Mouse (Mus musculus) layer of hippocampus, adult 9-11 months (tissue): ENCODE results near the gene Acsf2.

Experiments
- DNase-seq: peaks from one replicate; pipeline ENCODE4 v3.0.0; 2022

Gene Acsf2

GRCm38 (mm10) chr11:94597319-94597718 lies 4.4 kb downstream of the Acsf2 start:
- DNase-seq: no peak

- DNase-seq: no peak
Observed at GRCm38 (mm10) chr11:94596311-94596852, 5.3 kb downstream of the Acsf2 start.

GRCm38 (mm10) chr11:94587511-94587910 lies 14.2 kb downstream of the Acsf2 start:
- no peak for DNase-seq

- no peak for DNase-seq
Observed at GRCm38 (mm10) chr11:94585091-94585490, 16.6 kb downstream of the Acsf2 start.

GRCm38 (mm10) chr11:94580111-94580740 lies 21.4 kb downstream of the Acsf2 start:
- DNase-seq: no peak

- no peak for DNase-seq
Observed at GRCm38 (mm10) chr11:94576361-94576760, 25.3 kb downstream of the Acsf2 start.

GRCm38 (mm10) chr11:94575036-94575435 lies 26.6 kb downstream of the Acsf2 start:
- no peak for DNase-seq

- DNase-seq: no peak
Observed at GRCm38 (mm10) chr11:94574560-94574959, 27.1 kb downstream of the Acsf2 start.

GRCm38 (mm10) chr11:94571850-94572249 lies 29.8 kb downstream of the Acsf2 start:
- DNase-seq: no peak

- no peak for DNase-seq
Observed at GRCm38 (mm10) chr11:94570612-94571011, 31.1 kb downstream of the Acsf2 start.

- no peak for DNase-seq
Observed at GRCm38 (mm10) chr11:94567326-94567725, 34.3 kb downstream of the Acsf2 start.

GRCm38 (mm10) chr11:94566534-94566933 lies 35.1 kb downstream of the Acsf2 start:
- no peak for DNase-seq

- DNase-seq: no peak
Observed at GRCm38 (mm10) chr11:94565151-94565479, 36.6 kb downstream of the Acsf2 start.

- peak; percentile 39 for DNase-seq
Observed at GRCm38 (mm10) chr11:94564437-94565150, 37.1 kb downstream of the Acsf2 start, which contains the start of gene Chad. Gene Chad (plus strand): TSS chr11:94565047.

GRCm38 (mm10) chr11:94563821-94564220 lies 37.9 kb downstream of the Acsf2 start:
- no peak for DNase-seq

- no peak for DNase-seq
Observed at GRCm38 (mm10) chr11:94563383-94563782, 38.3 kb downstream of the Acsf2 start.

GRCm38 (mm10) chr11:94558226-94558625 lies 43.4 kb downstream of the Acsf2 start:
- DNase-seq: no peak

- DNase-seq: no peak
Observed at GRCm38 (mm10) chr11:94550442-94550744, 51.3 kb downstream of the Acsf2 start.

GRCm38 (mm10) chr11:94549691-94550441 lies 51.8 kb downstream of the Acsf2 start:
- DNase-seq: peak; percentile 72

GRCm38 (mm10) chr11:94548888-94549690 lies 52.6 kb downstream of the Acsf2 start, which contains the start of gene Rsad1:
Gene Rsad1 (minus strand): TSS chr11:94549255.
- peak; percentile 94 for DNase-seq

- no peak for DNase-seq
Observed at GRCm38 (mm10) chr11:94548041-94548784, 53.5 kb downstream of the Acsf2 start.

- DNase-seq: no peak
Observed at GRCm38 (mm10) chr11:94547271-94547670, 54.4 kb downstream of the Acsf2 start.
